Mouse (Mus musculus): ENCODE data around the gene Foxn1. TPM values are rescaled to one million over a fixed set of nuclear protein-coding genes. Genes with fewer than 3 reads are reported as not detected.

The Foxn1 gene
- 0.14 and 0.50 TPM in 2 replicates for polyA plus RNA-seq (2014; fragmentation: Nextera tagmentation; extraction: Ambion mirVana)

GRCm38 (mm10) chr11:78386508-78387043, at the start of gene Foxn1:
TSS of gene Foxn1 (minus strand) at chr11:78386558.
- H3K27ac ChIP-seq (replicated peaks; ENCODE audit: low read depth, low read length): no peak within 1 kb of the TSS
- H3K9ac ChIP-seq (replicated peaks; ENCODE audit: low read length): no peak within 1 kb of the TSS
- no peak for DNase-seq (ENCODE audit: low spot score)
- no peaks in the 10 kb centered on the region for H3K27me3 ChIP-seq (ENCODE audit: control insufficient read depth, insufficient read depth, low read length)
- no peak within 1 kb of the TSS for H3K4me3 ChIP-seq (ENCODE audit: low read depth, low read length)
- ATAC-seq (replicated peaks; ENCODE audit: insufficient number of reproducible peaks, low FRiP score, low TSS enrichment, low read depth): no peak
- H3K4me2 ChIP-seq (ENCODE audit: low read depth, low read length): no peak within 1 kb of the TSS
- no peaks in the 10 kb centered on the region for H3K9me3 ChIP-seq (replicated peaks; ENCODE audit: control insufficient read depth, low read length)
- H3K4me1 ChIP-seq (ENCODE audit: control insufficient read depth, insufficient read depth, low read length): no peaks in the 10 kb centered on the region
- H3K36me3 ChIP-seq (replicated peaks; ENCODE audit: control insufficient read depth, insufficient read depth, low read depth, low read length): no peaks in the 10 kb centered on the region
- 82% methylated on average over 14 of the region's 14 CpGs for WGBS

GRCm38 (mm10) chr11:78435776-78436349, 49.5 kb upstream of the Foxn1 start:
- no peak overlapping the region for H3K9ac ChIP-seq (replicated peaks; ENCODE audit: low read length)
- H3K27ac ChIP-seq (replicated peaks; ENCODE audit: low read depth, low read length): no peak overlapping the region
- no peaks in the 10 kb centered on the region for H3K27me3 ChIP-seq (ENCODE audit: control insufficient read depth, insufficient read depth, low read length)
- 4% methylated on average over 19 of the region's 19 CpGs for WGBS
- no peaks in the 10 kb centered on the region for H3K36me3 ChIP-seq (replicated peaks; ENCODE audit: control insufficient read depth, insufficient read depth, low read depth, low read length)
- peaks cover 3% of the 10 kb centered on the region; the same call in 1 of the 2 replicates for H3K4me1 ChIP-seq (ENCODE audit: control insufficient read depth, insufficient read depth, low read length)
- H3K4me3 ChIP-seq (ENCODE audit: low read depth, low read length): no peak overlapping the region
- H3K9me3 ChIP-seq (replicated peaks; ENCODE audit: control insufficient read depth, low read length): no peaks in the 10 kb centered on the region
- ATAC-seq (replicated peaks; ENCODE audit: insufficient number of reproducible peaks, low FRiP score, low TSS enrichment, low read depth) (no peak; the same call in 1 of the 2 replicates), DNase-seq (ENCODE audit: low spot score) (peak; percentile 79)
- peak overlapping the region; percentile 22; the same call in 1 of the 2 replicates for H3K4me2 ChIP-seq (ENCODE audit: low read depth, low read length)

- no peak for ATAC-seq (replicated peaks; ENCODE audit: insufficient number of reproducible peaks, low FRiP score, low TSS enrichment, low read depth)
- Histone ChIP-seq H3K27me3 (ENCODE audit: control insufficient read depth, insufficient read depth, low read length) (no peaks in the 10 kb centered on the region), H3K4me1 (ENCODE audit: control insufficient read depth, insufficient read depth, low read length) (peaks cover 3% of the 10 kb centered on the region; the same call in 1 of the 2 replicates), H3K9ac (replicated peaks; ENCODE audit: low read length) (no peak overlapping the region), H3K4me3 (ENCODE audit: low read depth, low read length) (no peak overlapping the region), H3K27ac (replicated peaks; ENCODE audit: low read depth, low read length) (no peak overlapping the region), H3K4me2 (ENCODE audit: low read depth, low read length) (no peak overlapping the region), H3K9me3 (replicated peaks; ENCODE audit: control insufficient read depth, low read length) (no peaks in the 10 kb centered on the region), H3K36me3 (replicated peaks; ENCODE audit: control insufficient read depth, insufficient read depth, low read depth, low read length) (no peaks in the 10 kb centered on the region)
- no peak for DNase-seq (ENCODE audit: low spot score)
- WGBS: 81% methylated on average over 4 of the region's 4 CpGs
Measured at GRCm38 (mm10) chr11:78434052-78434451, 47.7 kb upstream of the Foxn1 start.

- Histone ChIP-seq H3K36me3 (replicated peaks; ENCODE audit: control insufficient read depth, insufficient read depth, low read depth, low read length) (no peaks in the 10 kb centered on the region), H3K9me3 (replicated peaks; ENCODE audit: control insufficient read depth, low read length) (no peaks in the 10 kb centered on the region), H3K27ac (replicated peaks; ENCODE audit: low read depth, low read length) (no peak overlapping the region), H3K27me3 (ENCODE audit: control insufficient read depth, insufficient read depth, low read length) (no peaks in the 10 kb centered on the region), H3K4me2 (ENCODE audit: low read depth, low read length) (no peak overlapping the region), H3K4me1 (ENCODE audit: control insufficient read depth, insufficient read depth, low read length) (peaks cover 3% of the 10 kb centered on the region; the same call in 1 of the 2 replicates), H3K4me3 (ENCODE audit: low read depth, low read length) (no peak overlapping the region), H3K9ac (replicated peaks; ENCODE audit: low read length) (no peak overlapping the region)
- DNase-seq (ENCODE audit: low spot score) (no peak), ATAC-seq (replicated peaks; ENCODE audit: insufficient number of reproducible peaks, low FRiP score, low TSS enrichment, low read depth) (no peak)
- 92% methylated on average over 10 of the region's 10 CpGs for WGBS
Measured at GRCm38 (mm10) chr11:78431176-78431575, 44.8 kb upstream of the Foxn1 start.

GRCm38 (mm10) chr11:78430195-78430878, 44.0 kb upstream of the Foxn1 start:
- H3K27ac ChIP-seq (replicated peaks; ENCODE audit: low read depth, low read length): no peak overlapping the region
- no peak overlapping the region for H3K4me2 ChIP-seq (ENCODE audit: low read depth, low read length)
- no peak overlapping the region for H3K9ac ChIP-seq (replicated peaks; ENCODE audit: low read length)
- H3K4me3 ChIP-seq (ENCODE audit: low read depth, low read length): no peak overlapping the region
- H3K27me3 ChIP-seq (ENCODE audit: control insufficient read depth, insufficient read depth, low read length): no peaks in the 10 kb centered on the region
- no peak for ATAC-seq (replicated peaks; ENCODE audit: insufficient number of reproducible peaks, low FRiP score, low TSS enrichment, low read depth)
- no peaks in the 10 kb centered on the region for H3K36me3 ChIP-seq (replicated peaks; ENCODE audit: control insufficient read depth, insufficient read depth, low read depth, low read length)
- H3K4me1 ChIP-seq (ENCODE audit: control insufficient read depth, insufficient read depth, low read length): no peaks in the 10 kb centered on the region
- H3K9me3 ChIP-seq (replicated peaks; ENCODE audit: control insufficient read depth, low read length): no peaks in the 10 kb centered on the region
- WGBS: 56% methylated on average over 11 of the region's 11 CpGs
- DNase-seq (ENCODE audit: low spot score): no peak

GRCm38 (mm10) chr11:78428309-78428708, 42.0 kb upstream of the Foxn1 start:
- H3K4me1 ChIP-seq (ENCODE audit: control insufficient read depth, insufficient read depth, low read length): no peaks in the 10 kb centered on the region
- H3K4me2 ChIP-seq (ENCODE audit: low read depth, low read length): no peak overlapping the region
- H3K9me3 ChIP-seq (replicated peaks; ENCODE audit: control insufficient read depth, low read length): no peaks in the 10 kb centered on the region
- H3K4me3 ChIP-seq (ENCODE audit: low read depth, low read length): no peak overlapping the region
- DNase-seq (ENCODE audit: low spot score) (no peak), ATAC-seq (replicated peaks; ENCODE audit: insufficient number of reproducible peaks, low FRiP score, low TSS enrichment, low read depth) (no peak)
- no peak overlapping the region for H3K27ac ChIP-seq (replicated peaks; ENCODE audit: low read depth, low read length)
- no peaks in the 10 kb centered on the region for H3K27me3 ChIP-seq (ENCODE audit: control insufficient read depth, insufficient read depth, low read length)
- WGBS: 80% methylated on average over 5 of the region's 5 CpGs
- H3K36me3 ChIP-seq (replicated peaks; ENCODE audit: control insufficient read depth, insufficient read depth, low read depth, low read length): no peaks in the 10 kb centered on the region
- H3K9ac ChIP-seq (replicated peaks; ENCODE audit: low read length): no peak overlapping the region

GRCm38 (mm10) chr11:78427655-78428054, 41.3 kb upstream of the Foxn1 start:
- Histone ChIP-seq H3K27me3 (ENCODE audit: control insufficient read depth, insufficient read depth, low read length) (no peaks in the 10 kb centered on the region), H3K9me3 (replicated peaks; ENCODE audit: control insufficient read depth, low read length) (no peaks in the 10 kb centered on the region), H3K9ac (replicated peaks; ENCODE audit: low read length) (no peak overlapping the region), H3K4me1 (ENCODE audit: control insufficient read depth, insufficient read depth, low read length) (no peaks in the 10 kb centered on the region), H3K36me3 (replicated peaks; ENCODE audit: control insufficient read depth, insufficient read depth, low read depth, low read length) (no peaks in the 10 kb centered on the region), H3K4me2 (ENCODE audit: low read depth, low read length) (no peak overlapping the region), H3K4me3 (ENCODE audit: low read depth, low read length) (no peak overlapping the region), H3K27ac (replicated peaks; ENCODE audit: low read depth, low read length) (no peak overlapping the region)
- ATAC-seq (replicated peaks; ENCODE audit: insufficient number of reproducible peaks, low FRiP score, low TSS enrichment, low read depth) (no peak), DNase-seq (ENCODE audit: low spot score) (no peak)
- 94% methylated on average over 6 of the region's 6 CpGs for WGBS

GRCm38 (mm10) chr11:78425572-78425971, 39.2 kb upstream of the Foxn1 start:
- Histone ChIP-seq H3K27ac (replicated peaks; ENCODE audit: low read depth, low read length) (no peak overlapping the region), H3K27me3 (ENCODE audit: control insufficient read depth, insufficient read depth, low read length) (no peaks in the 10 kb centered on the region), H3K4me1 (ENCODE audit: control insufficient read depth, insufficient read depth, low read length) (no peaks in the 10 kb centered on the region), H3K9ac (replicated peaks; ENCODE audit: low read length) (no peak overlapping the region), H3K4me3 (ENCODE audit: low read depth, low read length) (no peak overlapping the region), H3K9me3 (replicated peaks; ENCODE audit: control insufficient read depth, low read length) (no peaks in the 10 kb centered on the region), H3K36me3 (replicated peaks; ENCODE audit: control insufficient read depth, insufficient read depth, low read depth, low read length) (no peaks in the 10 kb centered on the region), H3K4me2 (ENCODE audit: low read depth, low read length) (no peak overlapping the region)
- WGBS: 92% methylated on average over 1 of the region's 1 CpGs
- ATAC-seq (replicated peaks; ENCODE audit: insufficient number of reproducible peaks, low FRiP score, low TSS enrichment, low read depth): no peak
- DNase-seq (ENCODE audit: low spot score): no peak
